Mouse (Mus musculus) C2C12 (cell line): ENCODE measurements around the gene Cplx3. TPM values are rescaled to one million over a fixed set of nuclear protein-coding genes. Genes with fewer than 3 reads are reported as not detected.

Experiments
- H3K27me3 ChIP-seq: one replicate; pipeline ENCODE4 v1.6.1; 2011; ENCODE audit not compliant: control insufficient read depth, insufficient read depth, insufficient read length
- H3K36me3 ChIP-seq: one replicate; pipeline ENCODE4 v1.6.1; 2011; ENCODE audit not compliant: control insufficient read depth, insufficient read depth
- H3K4me3 ChIP-seq: one replicate; pipeline ENCODE4 v1.5.1; 2011; ENCODE audit warnings: mild to moderate bottlenecking, control low read depth; ENCODE audit not compliant: poor library complexity, insufficient read depth, severe bottlenecking
- H3K79me2 ChIP-seq: one replicate; pipeline ENCODE4 v1.6.1; 2011; ENCODE audit not compliant: control insufficient read depth, insufficient read depth
- H3K79me3 ChIP-seq: one replicate; pipeline ENCODE4 v1.6.1; 2011; ENCODE audit warnings: low read depth, control low read depth
- H3ac ChIP-seq: one replicate; pipeline ENCODE3; 2011; ENCODE audit warnings: low read depth; ENCODE audit not compliant: control insufficient read depth, insufficient read length
- CEBPB ChIP-seq: IDR thresholded peaks from one replicate; pipeline ENCODE4 v1.6.1; 2011; ENCODE audit warnings: low read depth, mild to moderate bottlenecking, control low read depth, moderate library complexity
- CTCF ChIP-seq: IDR thresholded peaks from one replicate; pipeline ENCODE4 v1.5.1; 2011; ENCODE audit not compliant: control insufficient read depth, insufficient read depth, insufficient read length
- FOSL1 ChIP-seq: IDR thresholded peaks from one replicate; pipeline ENCODE4 v1.8.0; 2011; ENCODE audit warnings: mild to moderate bottlenecking, low read length; ENCODE audit not compliant: poor library complexity, insufficient read depth, severe bottlenecking
- MAX ChIP-seq: IDR thresholded peaks from one replicate; pipeline ENCODE4 v1.6.1; 2011; ENCODE audit warnings: mild to moderate bottlenecking, control low read depth
- MYOD1 ChIP-seq: IDR thresholded peaks from one replicate; pipeline ENCODE4 v1.6.1; 2011; ENCODE audit warnings: low read depth; ENCODE audit not compliant: control insufficient read depth, insufficient read length
- MYOG ChIP-seq: IDR thresholded peaks from one replicate; pipeline ENCODE4 v1.6.1; 2011; ENCODE audit not compliant: control insufficient read depth, insufficient read length; ENCODE audit errors: extremely low read depth
- USF1 ChIP-seq: IDR thresholded peaks from one replicate; pipeline ENCODE4 v1.6.1; 2011; ENCODE audit warnings: low read depth, mild to moderate bottlenecking, control low read depth, moderate library complexity
- polyA plus RNA-seq: library from polyadenylated mRNA; unstranded; fragments of >200 nt; fragmentation: generic; extraction: Trizol; gene quantifications from one replicate; pipeline ENCODE4 v1.2.1, GENCODE M21; 2012; ENCODE audit warnings: missing spikeins

Cplx3 gene
- polyA plus RNA-seq, 1 experiment, result 0.06 TPM

DNA sequence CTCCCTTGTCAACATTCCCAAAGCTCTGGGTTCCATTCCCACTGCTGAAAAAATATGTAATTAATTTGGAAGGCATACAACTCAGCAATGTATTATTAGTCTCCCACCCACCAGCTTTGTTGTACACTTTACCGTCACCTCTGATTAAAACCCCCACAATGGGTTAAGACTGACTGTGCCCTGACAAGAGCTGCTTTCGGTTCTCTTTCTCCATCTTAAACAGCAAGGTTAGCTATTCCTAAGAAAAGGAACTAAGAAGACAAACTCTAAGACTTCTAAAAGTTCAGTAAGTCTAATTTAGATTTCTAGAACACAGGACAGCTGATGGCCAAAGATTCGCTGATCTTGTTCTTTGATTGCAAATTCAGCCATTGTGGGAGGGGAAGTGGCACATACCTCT is 48.9 kb downstream of the Cplx3 start:
- Histone ChIP-seq H3K4me3 (no peak overlapping the region), H3K27me3 (no peaks in the 10 kb centered on the region), H3K79me3 (peaks cover under 1% of the 10 kb centered on the region), H3ac (no peak overlapping the region), H3K79me2 (peaks cover 14% of the 10 kb centered on the region), H3K36me3 (no peaks in the 10 kb centered on the region)
- no peak for TF ChIP-seq MYOD1
- TF ChIP-seq MYOG, result no peak
- no peak for TF ChIP-seq FOSL1
- TF ChIP-seq USF1, result no peak
- TF ChIP-seq MAX, result no peak
- no peak for TF ChIP-seq CEBPB
- no peak for TF ChIP-seq CTCF

DNA sequence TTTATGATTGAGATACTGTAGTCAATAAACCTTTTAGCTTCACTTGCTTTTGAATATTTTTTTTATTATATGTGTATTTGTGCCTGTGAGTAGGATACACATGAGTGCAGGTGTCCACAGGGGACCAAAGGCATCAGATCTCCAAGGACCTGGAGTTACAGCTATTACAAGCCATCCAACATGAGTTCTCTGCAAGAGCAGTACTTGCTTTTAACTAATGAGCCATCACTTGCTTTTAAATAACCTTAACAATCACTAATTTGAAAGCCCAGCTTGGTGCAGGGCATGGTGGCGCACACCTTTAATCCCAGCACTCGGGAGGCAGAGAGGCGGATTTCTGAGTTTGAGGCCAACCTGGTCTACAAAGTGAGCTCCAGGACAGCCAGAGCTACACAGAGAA is 51.3 kb downstream of the Cplx3 start:
- no peak overlapping the region for H3ac ChIP-seq
- no peak for TF ChIP-seq FOSL1
- no peak for TF ChIP-seq USF1
- TF ChIP-seq MAX, result no peak
- no peak for TF ChIP-seq MYOG
- no peak for TF ChIP-seq CEBPB
- no peak for TF ChIP-seq CTCF
- no peak for TF ChIP-seq MYOD1
- no peak overlapping the region for H3K4me3 ChIP-seq
- peaks cover 10% of the 10 kb centered on the region for H3K79me2 ChIP-seq
- H3K79me3 ChIP-seq, result peaks cover 6% of the 10 kb centered on the region
- H3K27me3 ChIP-seq, result no peaks in the 10 kb centered on the region
- peaks cover 1% of the 10 kb centered on the region for H3K36me3 ChIP-seq

- H3K79me2 ChIP-seq, result peaks cover 10% of the 10 kb centered on the region
- no peak for TF ChIP-seq FOSL1
These were observed 53.0 kb downstream of the Cplx3 start for GRCm38 (mm10) chr9:57553119-57553518.

GRCm38 (mm10) chr9:57552139-57552887 is 53.8 kb downstream of the Cplx3 start, which contains the start of gene Mpi:
Gene Mpi, minus strand, starts transcription at chr9:57552763.
- peak within 1 kb of the TSS; percentile 55 for H3K4me3 ChIP-seq
- H3K79me3 ChIP-seq, result peaks cover 6% of the 10 kb centered on the region
- no peak for TF ChIP-seq MAX
- no peak for TF ChIP-seq MYOG
- TF ChIP-seq USF1, result no peak
- TF ChIP-seq MYOD1, result no peak
- TF ChIP-seq FOSL1, result no peak
- no peak for TF ChIP-seq CEBPB
- TF ChIP-seq CTCF, result no peak
- peak within 1 kb of the TSS; percentile 97 for H3ac ChIP-seq
- peaks cover 15% of the 10 kb centered on the region for H3K36me3 ChIP-seq
- no peaks in the 10 kb centered on the region for H3K27me3 ChIP-seq
- H3K79me2 ChIP-seq, result peaks cover 10% of the 10 kb centered on the region

More at GRCm38 (mm10) chr9:57553119-57553518, 53.0 kb downstream of the Cplx3 start:
- no peaks in the 10 kb centered on the region for H3K27me3 ChIP-seq
- H3K36me3 ChIP-seq, result peaks cover 15% of the 10 kb centered on the region
- peaks cover 6% of the 10 kb centered on the region for H3K79me3 ChIP-seq
- H3K4me3 ChIP-seq, result no peak overlapping the region
- H3ac ChIP-seq, result no peak overlapping the region

GRCm38 (mm10) chr9:57550126-57550862 is 55.8 kb downstream of the Cplx3 start:
- Histone ChIP-seq H3K4me3 (no peak overlapping the region), H3K79me3 (peaks cover 6% of the 10 kb centered on the region), H3K27me3 (no peaks in the 10 kb centered on the region), H3K79me2 (peaks cover 10% of the 10 kb centered on the region), H3K36me3 (peaks cover 32% of the 10 kb centered on the region), H3ac (no peak overlapping the region)
- no peak for TF ChIP-seq CTCF
- no peak for TF ChIP-seq MYOD1
- TF ChIP-seq FOSL1, result no peak
- no peak for TF ChIP-seq CEBPB
- TF ChIP-seq MYOG, result no peak
- TF ChIP-seq MAX, result no peak
- TF ChIP-seq USF1, result no peak

Other genes starting within 250 kb of the Cplx3 start
- 15.1 TPM for gene Ppcdc, start 166.2 kb downstream of the Cplx3 start, polyA plus RNA-seq
- 15.2 TPM for gene Scamp5, start 138.2 kb downstream of the Cplx3 start, polyA plus RNA-seq
- 0.55 TPM for gene Rpp25, start 102.3 kb downstream of the Cplx3 start, polyA plus RNA-seq
- 630 TPM for gene Cox5a, start 85.0 kb downstream of the Cplx3 start, polyA plus RNA-seq
- gene Fam219b, start 68.8 kb downstream of the Cplx3 start, polyA plus RNA-seq, result 20.9 TPM
- gene Mpi, start 53.5 kb downstream of the Cplx3 start, polyA plus RNA-seq, result 35.7 TPM
- 22.5 TPM for gene Scamp2, start 45.3 kb downstream of the Cplx3 start, polyA plus RNA-seq
- gene Ulk3, start 16.8 kb downstream of the Cplx3 start, polyA plus RNA-seq, result 5.4 TPM
- 0.68 TPM for gene Lman1l, start 14.5 kb upstream of the Cplx3 start, polyA plus RNA-seq
- 66.2 TPM for gene Csk, start 47.4 kb upstream of the Cplx3 start, polyA plus RNA-seq
- gene Cyp1a2, start 77.4 kb upstream of the Cplx3 start, polyA plus RNA-seq, result not detected
- gene Cyp1a1, start 81.6 kb upstream of the Cplx3 start, polyA plus RNA-seq, result 0.14 TPM
- 16.8 TPM for gene Edc3, start 102.3 kb upstream of the Cplx3 start, polyA plus RNA-seq
- gene Clk3, start 159.6 kb upstream of the Cplx3 start, polyA plus RNA-seq, result 50.9 TPM
- gene Arid3b, start 230.5 kb upstream of the Cplx3 start, polyA plus RNA-seq, result 0.87 TPM